Mouse (Mus musculus): ENCODE measurements around the gene 1700125H20Rik. TPM values are rescaled to one million over a fixed set of nuclear protein-coding genes. Genes with fewer than 3 reads are reported as not detected.

Gene 1700125H20Rik
- total and polyA plus RNA-seq, 3 experiments: not detected

- Histone ChIP-seq H3K9me3 (replicated peaks; ENCODE audit: insufficient read depth, low read length) (no peaks in the 10 kb centered on the region), H3K27me3 (ENCODE audit: control insufficient read depth in 1 of 2, insufficient read depth in 2 of 2, low read length in 2 of 2) (no peaks in the 10 kb centered on the region), H3K4me1 (ENCODE audit: control insufficient read depth in 1 of 2, insufficient read depth in 2 of 2, low read length in 2 of 2) (peaks cover 8 to 11% of the 10 kb centered on the region in 2 experiments), H3K36me3 (ENCODE audit: control insufficient read depth in 1 of 2, insufficient read depth in 2 of 2, low read length in 2 of 2) (peaks cover 0 to 20% of the 10 kb centered on the region in 2 experiments; a peak in 2 of 4 replicates), H3K4me3 (ENCODE audit: control insufficient read depth in 1 of 2, insufficient read depth in 1 of 2, low read depth in 2 of 2, low read length in 2 of 2) (peak within 1 kb of the TSS; percentile 74 to 98), H3K79me2 (ENCODE audit: control insufficient read depth, insufficient read depth, low read length, poor library complexity) (peaks cover 24% of the 10 kb centered on the region), H3K27ac (ENCODE audit: control insufficient read depth, low read depth, low read length) (peak within 1 kb of the TSS; percentile 93), H3K9ac (ENCODE audit: control insufficient read depth, low read depth, low read length, poor library complexity, severe bottlenecking) (peak within 1 kb of the TSS; percentile 98)
- peak; percentile 99 for DNase-seq (ENCODE audit: low read depth, low spot score)
- TF ChIP-seq MAFK (IDR thresholded peaks at IDR 0.05; ENCODE audit: borderline replicate concordance, low read depth, low read length): no peak
- peak; percentile 72; the same call in 1 of the 2 replicates for TF ChIP-seq POLR2AphosphoS2 (IDR thresholded peaks at IDR 0.05; ENCODE audit: low read length)
- TF ChIP-seq ELF1 (IDR thresholded peaks at IDR 0.05; ENCODE audit: low read depth, low read length): peak; percentile 96
- TF ChIP-seq ZMIZ1 (IDR thresholded peaks at IDR 0.05; ENCODE audit: low read depth, low read length): no peak
- peak; percentile 63 for TF ChIP-seq TCF12 (IDR thresholded peaks at IDR 0.05; ENCODE audit: low read depth, low read length)
- TF ChIP-seq GABPA (IDR thresholded peaks at IDR 0.05; ENCODE audit: low read depth, low read length): no peak
- TF ChIP-seq USF2 (IDR thresholded peaks at IDR 0.05; ENCODE audit: borderline replicate concordance in 1 of 2, insufficient read depth in 1 of 2, low read depth in 1 of 2, low read length in 2 of 2): peak; percentile 44 to 69; a peak in 3 of 4 replicates
- 0 out of 6 replicates have a peak, but pooled peaks of 1 of the 3 experiments have one; percentile 10 for TF ChIP-seq CTCF (IDR thresholded peaks at IDR 0.05 in 2 of 3, conservative IDR thresholded peaks at IDR 0.05 in 1 of 3; ENCODE audit: control insufficient read depth in 1 of 3, insufficient read depth in 1 of 3, low read depth in 2 of 3, low read length in 3 of 3, poor library complexity in 1 of 3, severe bottlenecking in 1 of 3)
- peak; percentile 84 for TF ChIP-seq HCFC1 (IDR thresholded peaks at IDR 0.05; ENCODE audit: low read depth, low read length)
- no peak for TF ChIP-seq RAD21 (IDR thresholded peaks at IDR 0.05; ENCODE audit: low read depth, low read length)
- TF ChIP-seq CHD1 (IDR thresholded peaks at IDR 0.05; ENCODE audit: low read depth, low read length): no peak
- peak; percentile 93 for TF ChIP-seq USF1 (IDR thresholded peaks at IDR 0.05; ENCODE audit: low read depth, low read length)
- no peak for TF ChIP-seq POLR2AphosphoS5 (IDR thresholded peaks at IDR 0.05; ENCODE audit: borderline replicate concordance, low read depth, low read length)
- TF ChIP-seq CHD2 (IDR thresholded peaks at IDR 0.05; ENCODE audit: low read length): no peak
- no peak; the same call in 1 of the 2 replicates for TF ChIP-seq MAX (IDR thresholded peaks at IDR 0.05; ENCODE audit: low read length)
- no peak for TF ChIP-seq TAL1 (IDR thresholded peaks at IDR 0.05; ENCODE audit: low read length)
- peak; percentile 96 for TF ChIP-seq MAZ (IDR thresholded peaks at IDR 0.05; ENCODE audit: low read depth, low read length)
- peak; percentile 83 for TF ChIP-seq MYB (IDR thresholded peaks at IDR 0.05; ENCODE audit: low read depth, low read length)
- TF ChIP-seq KAT2A (conservative IDR thresholded peaks at IDR 0.05; ENCODE audit: low read depth, low read length): peak; percentile 52; the same call in 1 of the 2 replicates
- no peak for TF ChIP-seq MEF2A (IDR thresholded peaks at IDR 0.05; ENCODE audit: extremely low read depth, insufficient replicate concordance, low read depth, low read length, poor library complexity, severe bottlenecking)
- no peak for TF ChIP-seq MYC (IDR thresholded peaks at IDR 0.05; ENCODE audit: low read depth, low read length)
- TF ChIP-seq GATA1 (IDR thresholded peaks at IDR 0.05; ENCODE audit: low read depth, low read length): no peak
- TF ChIP-seq SIN3A (IDR thresholded peaks at IDR 0.05; ENCODE audit: low read length): peak; percentile 56
- no peak for TF ChIP-seq RCOR1 (IDR thresholded peaks at IDR 0.05; ENCODE audit: low read depth, low read length)
- no peak for TF ChIP-seq E2F4 (IDR thresholded peaks at IDR 0.05; ENCODE audit: borderline replicate concordance, low read depth, low read length)
- TF ChIP-seq TBP (IDR thresholded peaks at IDR 0.05; ENCODE audit: low read depth, low read length): 0 out of 2 replicates have a peak, but pooled peaks have one; percentile 37
- no peak for TF ChIP-seq SMC3 (IDR thresholded peaks at IDR 0.05; ENCODE audit: low read depth, low read length)
- TF ChIP-seq MXI1 (IDR thresholded peaks at IDR 0.05; ENCODE audit: low read depth, low read length): peak; percentile 39; the same call in 1 of the 2 replicates
- TF ChIP-seq UBTF (IDR thresholded peaks at IDR 0.05; ENCODE audit: borderline replicate concordance, insufficient read depth, low read depth, low read length): no peak
- peak; percentile 88 for TF ChIP-seq ETS1 (IDR thresholded peaks at IDR 0.05; ENCODE audit: low read depth, low read length)
- peak; percentile 47; the same call in 1 of the 2 replicates for TF ChIP-seq NRF1 (IDR thresholded peaks at IDR 0.05; ENCODE audit: insufficient read depth, low read depth, low read length, poor library complexity, severe bottlenecking)
- peak; percentile 87 for TF ChIP-seq NELFE (IDR thresholded peaks at IDR 0.05; ENCODE audit: low read depth, low read length)
- TF ChIP-seq ZKSCAN1 (IDR thresholded peaks at IDR 0.05; ENCODE audit: low read depth, low read length): no peak
- TF ChIP-seq POLR2A (IDR thresholded peaks at IDR 0.05; ENCODE audit: control insufficient read depth in 1 of 2, insufficient read depth in 1 of 2, low read depth in 1 of 2, low read length in 2 of 2, poor library complexity in 1 of 2): peak; percentile 76 to 88
Observed at GRCm38 (mm10) chr11:85139581-85140540, 30.3 kb upstream of the 1700125H20Rik start, which contains the start of gene Usp32. Gene Usp32 (minus strand): TSS chr11:85140161.

Measured in MEL (cell line).